Mouse (Mus musculus) liver, postnatal 0 days (tissue): Measurements from ENCODE around the gene Cldn5.

Experiments used
- CTCF ChIP-seq: sonication (generic); IDR thresholded peaks from 2 replicates; pipeline ENCODE4 v1.5.1; 2016; ENCODE audit warnings: antibody characterized with exemption, low read depth
- EP300 ChIP-seq: IDR thresholded peaks from 2 replicates; pipeline ENCODE4 v1.6.1; 2016; ENCODE audit warnings: antibody characterized with exemption, low read depth, mild to moderate bottlenecking

DNA sequence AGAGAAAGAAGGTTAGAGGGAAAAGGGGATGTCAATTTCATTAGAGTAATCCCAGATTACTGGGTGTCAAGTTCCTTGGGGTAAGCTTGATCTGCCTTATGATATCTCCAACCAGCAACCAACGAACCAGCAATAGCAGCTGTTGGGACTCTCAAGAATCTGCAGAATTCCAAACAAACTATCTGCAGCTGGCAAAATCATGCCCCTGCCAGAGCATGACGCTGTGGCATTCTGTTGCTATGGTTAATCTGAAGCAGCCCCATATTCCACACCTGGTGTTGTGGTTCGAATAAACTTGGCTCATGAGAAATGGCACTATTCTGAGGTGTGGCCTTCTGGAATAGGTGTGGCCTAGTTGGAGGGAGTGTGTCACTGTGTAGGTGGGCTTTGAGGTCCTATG lies 13.7 kb upstream of the Cldn5 start:
- TF ChIP-seq EP300 (no peak), CTCF (no peak)
